Mouse (Mus musculus) adrenal gland, postnatal 36 days (tissue): ENCODE data around the gene Drg1. TPM values are rescaled to one million over a fixed set of nuclear protein-coding genes. Genes with fewer than 3 reads are reported as not detected.
A peak's percentile ranks its signal among the peaks of the same experiment; 100 is the strongest.

Source experiments
- DNase-seq, 2 experiments: peaks; one replicate each; pipeline ENCODE4 v3.0.0; 2021; ENCODE audit warnings: mixed read lengths in 1 of 2
- total RNA-seq, 2 experiments: library from RNA; stranded (reverse); gene quantifications; 2 replicates each; pipeline ENCODE4 v1.2.3; 2021

Gene Drg1
- total RNA-seq, 2 experiments from 2014 or later: 100 to 113 TPM

- DNase-seq: peak; percentile 82 to 89
Observed at GRCm38 (mm10) chr11:3289803-3290639, 23.8 kb upstream of the Drg1 start.

- peak; percentile 82 to 91 for DNase-seq
Observed at GRCm38 (mm10) chr11:3289302-3289802, 23.1 kb upstream of the Drg1 start.

GRCm38 (mm10) chr11:3288521-3289301 lies 22.5 kb upstream of the Drg1 start, which contains the start of gene Patz1:
Gene Patz1 (plus strand): TSS chr11:3288874.
- peak; percentile 63 to 67 for DNase-seq

- no peak for DNase-seq
Observed at GRCm38 (mm10) chr11:3287921-3288320, 21.7 kb upstream of the Drg1 start.

- DNase-seq: no peak
Observed at GRCm38 (mm10) chr11:3287131-3287530, 20.9 kb upstream of the Drg1 start.

- DNase-seq: no peak
Observed at GRCm38 (mm10) chr11:3285940-3286339, 19.7 kb upstream of the Drg1 start.

- DNase-seq: no peak
Observed at GRCm38 (mm10) chr11:3283645-3284044, 17.4 kb upstream of the Drg1 start.

- no peak for DNase-seq
Observed at GRCm38 (mm10) chr11:3282887-3283286, 16.7 kb upstream of the Drg1 start.

- DNase-seq: no peak
Observed at GRCm38 (mm10) chr11:3279729-3280128, 13.5 kb upstream of the Drg1 start.

- no peak for DNase-seq
Observed at GRCm38 (mm10) chr11:3278351-3278750, 12.1 kb upstream of the Drg1 start.

GRCm38 (mm10) chr11:3269241-3269640 lies 3.0 kb upstream of the Drg1 start:
- DNase-seq: no peak

- DNase-seq: no peak
Observed at GRCm38 (mm10) chr11:3267133-3267532, 918 bp upstream of the Drg1 start.

GRCm38 (mm10) chr11:3265291-3266078 lies 730 bp downstream of the Drg1 start:
- no peak for DNase-seq

GRCm38 (mm10) chr11:3259537-3259936 lies 6.7 kb downstream of the Drg1 start:
- no peak for DNase-seq

GRCm38 (mm10) chr11:3247387-3247786 lies 18.8 kb downstream of the Drg1 start:
- DNase-seq: peak; percentile 15 to 20

- DNase-seq: no peak
Observed at GRCm38 (mm10) chr11:3243771-3244170, 22.4 kb downstream of the Drg1 start.

GRCm38 (mm10) chr11:3242395-3242794 lies 23.8 kb downstream of the Drg1 start:
- DNase-seq: no peak

GRCm38 (mm10) chr11:3235277-3235676 lies 30.9 kb downstream of the Drg1 start:
- DNase-seq: no peak

GRCm38 (mm10) chr11:3233704-3234103 lies 32.5 kb downstream of the Drg1 start:
- DNase-seq: no peak

GRCm38 (mm10) chr11:3232248-3232647 lies 34.0 kb downstream of the Drg1 start:
- no peak for DNase-seq

- no peak for DNase-seq
Observed at GRCm38 (mm10) chr11:3227113-3227512, 39.1 kb downstream of the Drg1 start.

GRCm38 (mm10) chr11:3223105-3223504 lies 43.1 kb downstream of the Drg1 start:
- no peak for DNase-seq
